Mouse (Mus musculus) small intestine, adult 2 months (tissue): Measurements from ENCODE around the gene Zfp266. TPM values are rescaled to one million over a fixed set of nuclear protein-coding genes. Genes with fewer than 3 reads are reported as not detected.
A peak's percentile ranks its signal among the peaks of the same experiment; 100 is the strongest.
"Not testable (repeated sequence)": the region's sequence is repeated elsewhere in the genome, so short reads cannot be mapped to it uniquely, and the experiment has no call there.

Source experiments
- H3K27ac ChIP-seq: fragments of 200-500 bp; 2 replicates; pipeline ENCODE4 v1.5.1; 2012; ENCODE audit warnings: low read depth, low read length, control low read depth, inconsistent platforms; ENCODE audit not compliant: insufficient read depth
- H3K27me3 ChIP-seq: fragments of 200-500 bp; 2 replicates; pipeline ENCODE4 v1.6.1; 2012; ENCODE audit warnings: mild to moderate bottlenecking, moderate library complexity, low read length, inconsistent platforms; ENCODE audit not compliant: control insufficient read depth, insufficient read depth
- H3K36me3 ChIP-seq: fragments of 200-500 bp; 2 replicates; pipeline ENCODE4 v1.6.1; 2012; ENCODE audit warnings: mild to moderate bottlenecking, low read length, control low read depth, inconsistent platforms; ENCODE audit not compliant: control insufficient read depth, insufficient read depth
- H3K4me1 ChIP-seq: fragments of 200-500 bp; 2 replicates; pipeline ENCODE4 v1.6.1; 2012; ENCODE audit warnings: low read length, inconsistent platforms, mixed read lengths; ENCODE audit not compliant: control insufficient read depth, insufficient read depth, insufficient read length
- H3K4me3 ChIP-seq: fragments of 200-500 bp; 2 replicates; pipeline ENCODE4 v1.5.1; 2012; ENCODE audit warnings: low read depth, mild to moderate bottlenecking, control low read depth, inconsistent platforms, low read length, moderate library complexity
- CTCF ChIP-seq: fragments of 200-500 bp; IDR thresholded peaks from 2 replicates; pipeline ENCODE4 v1.5.1; 2012; ENCODE audit warnings: low read depth, mild to moderate bottlenecking, control low read depth, inconsistent platforms, low read length, moderate library complexity, mixed read lengths; ENCODE audit not compliant: insufficient replicate concordance, insufficient read length; ENCODE audit errors: extremely low read depth
- POLR2A ChIP-seq: fragments of 200-500 bp; IDR thresholded peaks from 2 replicates; pipeline ENCODE4 v1.6.1; 2012; ENCODE audit warnings: low read depth, mild to moderate bottlenecking, control low read depth, inconsistent platforms, low read length, moderate library complexity
- WGBS: fragments of 180-500 bp; shearing (Covaris S2); methylation state at CpG from one replicate; pipeline ENCODE4 v1.1.7; 2018; 5-methylcytosine and 5-hydroxymethylcytosine counted together
- polyA plus RNA-seq: library from polyadenylated mRNA; depleted of rRNA; stranded (reverse); fragments of >200 nt; gene quantifications from 2 replicates; pipeline ENCODE4 v1.2.3, GENCODE M21; 2012; rRNA removed

Zfp266 gene
- 0.48 and 0.75 TPM in 2 replicates for polyA plus RNA-seq

- TF ChIP-seq CTCF (no peak), POLR2A (peak; percentile 54)
- Histone ChIP-seq H3K4me3 (peak within 1 kb of the TSS; percentile 92), H3K27ac (peak within 1 kb of the TSS; percentile 83), H3K36me3 (no peaks in the 10 kb centered on the region), H3K27me3 (no peaks in the 10 kb centered on the region), H3K4me1 (peaks cover 4% of the 10 kb centered on the region; the same call in 1 of the 2 replicates)
- under 1% methylated on average over 46 of the region's 46 CpGs for WGBS
Observed at GRCm38 (mm10) chr9:20521306-20521957, at the start of gene Zfp266. Zfp266 (minus strand) TSS chr9:20521417.

DNA sequence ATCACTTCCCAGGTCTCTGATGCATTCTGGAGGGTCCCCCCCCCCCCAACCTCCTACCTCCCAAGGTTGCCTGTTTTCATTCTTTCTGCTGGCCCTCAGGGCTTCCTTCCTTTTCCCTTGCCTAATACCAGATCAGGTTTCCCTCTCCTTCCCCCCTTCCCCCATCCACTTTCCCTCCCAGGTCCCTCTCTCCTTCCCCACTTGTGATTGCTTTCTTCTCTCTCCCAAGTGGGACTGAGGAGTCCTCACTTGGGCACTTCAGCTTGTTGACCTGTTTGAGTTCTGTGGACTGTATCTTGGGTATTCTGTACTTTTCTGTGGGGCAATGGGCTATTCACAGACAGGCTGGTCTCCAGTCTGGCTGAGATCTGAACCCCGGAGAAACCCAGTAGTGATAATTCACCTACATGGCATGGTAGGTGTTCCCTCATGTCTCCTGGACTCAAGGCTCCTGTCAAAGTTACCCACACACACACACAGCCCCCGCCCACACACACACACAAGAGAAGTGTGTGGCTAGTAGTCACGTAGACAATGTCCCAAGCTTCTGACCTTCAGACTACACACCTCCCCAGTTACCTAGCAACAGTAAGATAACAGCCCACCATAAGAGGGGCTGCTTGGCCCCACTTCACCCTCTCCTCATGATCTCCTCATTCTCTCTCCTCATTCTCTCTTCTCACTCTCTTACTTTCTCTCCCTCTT lies 44.3 kb upstream of the Zfp266 start:
- 71% methylated on average over 3 of the region's 3 CpGs for WGBS
- H3K27ac ChIP-seq, H3K4me1 ChIP-seq, H3K36me3 ChIP-seq, H3K4me3 ChIP-seq, H3K27me3 ChIP-seq: not testable (repeated sequence)

GRCm38 (mm10) chr9:20562177-20562576 lies 41.0 kb upstream of the Zfp266 start:
- no peak overlapping the region for H3K4me3 ChIP-seq
- H3K4me1 ChIP-seq: no peaks in the 10 kb centered on the region
- H3K27me3 ChIP-seq: no peaks in the 10 kb centered on the region
- no peaks in the 10 kb centered on the region for H3K36me3 ChIP-seq
- no peak overlapping the region for H3K27ac ChIP-seq
- TF ChIP-seq CTCF (no peak), POLR2A (no peak)
- 86% methylated on average over 5 of the region's 5 CpGs for WGBS

DNA sequence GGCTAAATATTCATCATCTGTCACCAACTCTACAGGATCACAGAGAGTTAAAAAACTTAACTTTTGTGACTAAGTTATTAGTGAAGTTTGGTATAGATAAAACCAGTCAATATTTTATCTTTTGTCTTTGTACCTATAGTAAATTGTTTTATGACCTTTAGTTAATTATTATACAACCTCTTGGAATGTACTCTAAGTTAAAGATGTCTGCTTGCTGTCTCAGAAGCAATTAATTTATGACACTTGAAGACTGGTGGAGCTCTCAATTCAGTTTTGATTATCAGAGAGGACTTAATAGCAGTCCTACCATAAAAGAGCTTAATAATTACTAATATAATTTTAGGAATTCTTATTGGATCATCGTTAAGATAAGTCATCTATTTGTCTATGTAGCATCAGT lies 31.5 kb upstream of the Zfp266 start:
- H3K4me1 ChIP-seq: no peaks in the 10 kb centered on the region
- WGBS: 28% methylated on average over 1 of the region's 1 CpGs
- no peaks in the 10 kb centered on the region for H3K36me3 ChIP-seq
- H3K4me3 ChIP-seq: no peak overlapping the region
- no peak for TF ChIP-seq CTCF
- TF ChIP-seq POLR2A: no peak
- H3K27ac ChIP-seq: no peak overlapping the region
- H3K27me3 ChIP-seq: no peaks in the 10 kb centered on the region

DNA sequence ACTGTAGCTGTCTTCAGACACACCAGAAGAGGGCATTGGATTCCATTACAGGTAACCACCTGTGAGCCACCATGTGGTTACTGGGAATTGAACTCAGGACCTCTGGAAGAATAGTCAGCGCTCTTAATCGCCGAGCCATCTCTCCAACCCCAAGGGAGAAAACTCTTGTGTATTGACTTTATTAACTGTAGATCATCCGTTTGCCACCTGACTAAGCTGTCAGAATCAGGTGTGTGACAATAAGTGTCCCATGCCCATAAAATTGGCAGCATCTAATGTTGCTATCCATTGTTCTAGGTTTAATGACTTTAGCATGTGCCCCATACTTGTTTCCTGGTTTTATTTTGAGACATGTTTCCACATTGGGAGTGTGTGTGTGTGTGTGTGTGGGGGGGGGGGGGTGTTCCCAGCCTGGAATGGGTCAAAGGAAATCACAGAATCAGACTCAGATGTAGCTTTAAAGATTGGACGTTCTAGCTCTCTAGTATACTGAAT lies 30.6 kb upstream of the Zfp266 start:
- H3K27me3 ChIP-seq: no peaks in the 10 kb centered on the region
- no peak overlapping the region for H3K4me3 ChIP-seq
- no peaks in the 10 kb centered on the region for H3K36me3 ChIP-seq
- H3K4me1 ChIP-seq: no peaks in the 10 kb centered on the region
- WGBS: 44% methylated on average over 5 of the region's 5 CpGs
- TF ChIP-seq CTCF (no peak), POLR2A (no peak)
- no peak overlapping the region for H3K27ac ChIP-seq

GRCm38 (mm10) chr9:20545151-20545550 lies 23.9 kb upstream of the Zfp266 start:
- Histone ChIP-seq H3K4me3 (peak overlapping the region; percentile 64; the same call in 1 of the 2 replicates), H3K27ac (peak overlapping the region; percentile 50; the same call in 1 of the 2 replicates), H3K27me3 (no peaks in the 10 kb centered on the region), H3K36me3 (no peaks in the 10 kb centered on the region), H3K4me1 (peaks cover 8% of the 10 kb centered on the region)
- TF ChIP-seq POLR2A (no peak), CTCF (no peak)
- WGBS: 16% methylated on average over 8 of the region's 8 CpGs

- Histone ChIP-seq H3K27me3 (no peaks in the 10 kb centered on the region), H3K4me3 (peak overlapping the region; percentile 64), H3K4me1 (peaks cover 8% of the 10 kb centered on the region), H3K36me3 (no peaks in the 10 kb centered on the region), H3K27ac (peak overlapping the region; percentile 50)
- 5% methylated on average over 43 of the region's 43 CpGs for WGBS
- peak; percentile 76 for TF ChIP-seq POLR2A
- no peak for TF ChIP-seq CTCF
Observed at GRCm38 (mm10) chr9:20544070-20544821, 23.0 kb upstream of the Zfp266 start.
